In genomic region chr17:28707816-28708215, GRCm38 (mm10) we compare ENCODE assay signal across 18 mouse cellular contexts. TPM values are rescaled to one million over a fixed set of nuclear protein-coding genes. Genes with fewer than 3 reads are reported as not detected.
"Had no signal": no experiment of that assay in that cellular context is flagged by ENCODE, and none has a peak within 500 bp of the region (broad histone marks: within the 10 kb centered on the region; RNA-seq: fewer than 3 reads in every experiment).

No protein-coding gene starts in this region.

- H3K9ac ChIP-seq: limb, embryonic 13.5 days; liver, embryonic 12.5 days; liver, embryonic 15.5 days; midbrain, embryonic 13.5 days; neural tube, embryonic 13.5 days had no signal

- DNase-seq: kidney, adult 8-10 months; kidney, postnatal 36 days; layer of hippocampus, adult 9-11 months; lung, adult 2 months; thymus, adult 18-20 months; thymus, postnatal 36 days had no signal

- H3K4me3 ChIP-seq: limb, embryonic 10.5 days; limb, embryonic 13.5 days; liver, embryonic 12.5 days; liver, embryonic 15.5 days; midbrain, embryonic 10.5 days; midbrain, embryonic 13.5 days; myocyte; neural tube, embryonic 13.5 days had no signal

- H3K27me3 ChIP-seq: limb, embryonic 13.5 days; liver, embryonic 12.5 days; liver, embryonic 15.5 days; midbrain, embryonic 13.5 days; neural tube, embryonic 13.5 days had no signal

- H3K36me3 ChIP-seq: midbrain, embryonic 10.5 days; midbrain, embryonic 13.5 days; neural tube, embryonic 13.5 days had no signal

- H3K27ac ChIP-seq: kidney, postnatal 0 days; limb, embryonic 10.5 days; limb, embryonic 13.5 days; liver, embryonic 12.5 days; liver, embryonic 15.5 days; midbrain, embryonic 10.5 days; midbrain, embryonic 13.5 days; neural tube, embryonic 13.5 days had no signal

- H3K9me3 ChIP-seq: limb, embryonic 10.5 days; limb, embryonic 13.5 days; liver, embryonic 12.5 days; liver, embryonic 15.5 days; midbrain, embryonic 10.5 days; midbrain, embryonic 13.5 days; neural tube, embryonic 13.5 days had no signal

- ATAC-seq: liver, embryonic 12.5 days; midbrain, embryonic 13.5 days; midbrain, embryonic 16.5 days had no signal

- H3K4me2 ChIP-seq: limb, embryonic 13.5 days; liver, embryonic 12.5 days; liver, embryonic 15.5 days; midbrain, embryonic 13.5 days; neural tube, embryonic 13.5 days had no signal

RNA-seq across cellular contexts. Expression of gene Slc26a8, which starts 17.8 kb away (rescaled TPM):
- polyA plus RNA-seq: myocyte had no signal

RNA-seq across cellular contexts. Expression of gene AC170998.1, which starts 18.1 kb away (rescaled TPM):
- total RNA-seq: monocyte, adult 5-6 weeks had no signal
- polyA plus RNA-seq: myocyte; testis, adult 2 months had no signal
